Mouse (Mus musculus): ENCODE measurements around the gene Sppl3. TPM values are rescaled to one million over a fixed set of nuclear protein-coding genes. Genes with fewer than 3 reads are reported as not detected.
A peak's percentile ranks its signal among the peaks of the same experiment; 100 is the strongest.

The Sppl3 gene
- total RNA-seq, 2 experiments from 2014 or later, result 24.5 to 28.6 TPM

- intact Hi-C loops (cut with DNase I; ENCODE audit: low total_unique reads), result loop anchor here (5.0 to 10.0 kb wide), 2 partner anchors 95 to 243 kb away; no protein-coding TSS in a partner anchor
- DNase-seq, result no peak
These were observed 28.9 kb upstream of the Sppl3 start for GRCm38 (mm10) chr5:114982001-114982400.

DNA sequence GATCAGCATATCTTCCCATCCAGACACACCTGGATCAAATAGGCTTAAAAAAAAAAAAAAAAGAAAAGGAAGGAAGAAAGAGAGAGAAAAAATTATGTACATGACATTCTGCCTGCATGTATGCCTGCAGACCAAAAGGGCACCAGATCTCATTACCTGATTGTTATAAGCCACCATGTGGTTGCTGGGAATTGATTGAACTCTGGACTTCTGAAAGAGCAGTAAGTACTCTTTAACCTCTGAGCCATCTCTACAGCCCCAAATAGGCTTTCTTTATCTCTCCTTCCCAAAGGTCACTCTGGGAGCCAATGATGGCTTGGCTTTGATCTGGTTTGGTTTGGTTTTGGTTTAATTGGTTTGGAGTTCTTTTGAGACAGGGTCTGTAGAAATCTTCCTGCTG is 25.9 kb upstream of the Sppl3 start:
- intact Hi-C loops (cut with DNase I; ENCODE audit: low total_unique reads), result loop anchor here (10.0 kb wide), 1 partner anchor 240 kb away; no protein-coding TSS in a partner anchor
- DNase-seq, result no peak

DNA sequence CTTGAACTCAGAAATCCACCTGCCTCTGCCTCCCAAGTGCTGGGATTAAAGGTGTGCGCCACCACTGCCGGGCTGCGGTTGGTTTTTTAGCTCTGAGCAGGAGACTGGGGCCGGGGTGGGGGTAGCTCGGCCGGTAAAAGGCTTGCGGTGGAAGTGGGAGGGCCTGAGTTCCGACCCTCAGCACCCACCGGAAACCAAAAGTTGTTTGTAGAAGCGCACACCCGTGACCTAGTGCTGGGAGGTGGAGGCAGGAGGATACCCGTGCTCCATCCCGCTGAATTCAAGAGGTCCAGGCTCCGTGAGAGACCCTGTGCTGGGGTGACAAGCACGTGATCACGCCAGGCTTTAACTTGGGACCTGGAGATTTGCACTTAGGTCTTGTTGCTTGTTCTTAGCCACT is 14.5 kb upstream of the Sppl3 start:
- intact Hi-C loops (cut with DNase I; ENCODE audit: low total_unique reads), result no loop called here
- DNase-seq, result no peak

DNA sequence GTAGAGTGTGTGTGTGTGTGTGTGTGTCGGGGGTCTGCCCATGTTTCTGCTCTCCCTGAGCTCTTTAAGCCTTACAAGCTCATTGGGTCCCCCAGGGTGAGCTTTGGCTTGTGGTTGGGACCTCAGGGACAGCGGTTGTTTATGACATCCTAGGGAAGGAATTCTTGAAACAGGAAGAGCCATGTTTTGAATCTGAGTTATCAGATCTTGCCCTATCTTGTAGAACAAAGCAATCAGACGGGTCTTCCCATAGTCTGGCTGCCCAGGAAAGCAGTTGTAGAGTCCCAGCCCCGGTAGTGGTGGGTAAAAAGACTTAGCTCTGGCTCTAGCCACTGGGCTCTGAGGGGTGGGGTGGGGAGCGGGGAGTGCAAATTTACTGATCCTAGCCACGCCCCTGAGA is 13.6 kb upstream of the Sppl3 start:
- no peak for DNase-seq
- intact Hi-C loops (cut with DNase I; ENCODE audit: low total_unique reads), result no loop called here

DNA sequence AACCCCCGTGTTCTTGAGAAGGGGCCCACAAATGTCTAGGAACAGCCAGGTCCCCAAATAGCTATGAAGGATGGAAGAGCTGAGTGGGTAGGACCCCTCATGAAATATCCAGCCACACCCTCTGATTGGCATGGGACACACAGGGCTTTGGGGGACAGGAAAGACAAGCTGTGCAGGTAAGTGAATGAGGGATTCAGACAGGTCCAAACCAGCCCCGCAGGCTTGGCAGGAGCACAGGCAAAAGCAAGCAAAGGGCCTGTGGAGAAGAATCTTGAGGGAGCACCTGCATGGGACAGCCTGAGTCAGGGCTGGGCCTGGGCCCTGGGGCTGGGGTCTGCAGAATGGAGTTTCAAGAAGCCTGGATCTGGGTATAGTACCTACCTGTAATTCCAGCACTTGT is 10.4 kb upstream of the Sppl3 start:
- no peak for DNase-seq
- intact Hi-C loops (cut with DNase I; ENCODE audit: low total_unique reads), result no loop called here

DNA sequence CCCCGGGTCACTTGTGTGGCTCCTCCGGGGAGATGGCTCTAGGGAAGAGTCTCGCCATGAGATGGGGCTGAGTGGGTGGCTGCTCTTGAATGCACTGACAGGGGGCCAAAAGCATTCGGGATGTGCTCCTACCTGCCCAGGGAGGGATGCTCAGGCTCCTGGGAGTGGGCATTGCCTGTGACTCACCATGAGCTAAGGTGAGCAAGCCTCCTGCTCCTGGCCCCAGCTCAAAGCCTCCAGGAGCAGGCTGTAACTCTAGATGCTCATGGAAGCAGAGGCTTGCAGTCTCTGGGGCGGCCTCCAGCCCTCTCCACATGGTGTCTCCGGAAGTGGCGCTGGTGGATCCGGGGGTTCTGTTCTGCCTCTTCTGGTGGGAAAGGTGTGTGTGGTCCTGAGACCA is 9.5 kb upstream of the Sppl3 start:
- no peak for DNase-seq
- intact Hi-C loops (cut with DNase I; ENCODE audit: low total_unique reads), result no loop called here

- DNase-seq, result peak; percentile 30
- intact Hi-C loops (cut with DNase I; ENCODE audit: low total_unique reads), result no loop called here
These were observed 8.2 kb upstream of the Sppl3 start for GRCm38 (mm10) chr5:115002781-115003180.

GRCm38 (mm10) chr5:115003224-115003873 is 7.6 kb upstream of the Sppl3 start:
- intact Hi-C loops (cut with DNase I; ENCODE audit: low total_unique reads), result no loop called here
- no peak for DNase-seq

DNA sequence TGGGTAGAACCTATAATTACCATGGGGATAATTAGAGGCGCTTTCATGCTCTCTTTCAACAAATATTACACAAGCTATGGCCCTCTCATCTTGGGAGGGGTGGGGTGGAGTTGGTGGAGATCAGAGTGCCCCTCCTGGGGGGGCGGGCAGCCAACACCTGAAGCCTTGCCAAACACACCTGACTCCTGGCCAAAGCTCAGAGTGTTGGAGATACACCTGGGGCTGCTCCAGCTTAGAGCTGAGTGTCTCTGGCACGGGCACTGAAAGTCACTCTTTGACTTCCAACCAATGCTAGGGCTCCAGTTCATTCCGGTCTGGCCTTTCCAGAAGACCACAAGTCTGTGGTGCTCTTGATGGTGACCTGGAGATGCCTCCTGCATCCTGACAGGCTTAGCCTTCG is 3.2 kb upstream of the Sppl3 start:
- no peak for DNase-seq
- intact Hi-C loops (cut with DNase I; ENCODE audit: low total_unique reads), result no loop called here

DNA sequence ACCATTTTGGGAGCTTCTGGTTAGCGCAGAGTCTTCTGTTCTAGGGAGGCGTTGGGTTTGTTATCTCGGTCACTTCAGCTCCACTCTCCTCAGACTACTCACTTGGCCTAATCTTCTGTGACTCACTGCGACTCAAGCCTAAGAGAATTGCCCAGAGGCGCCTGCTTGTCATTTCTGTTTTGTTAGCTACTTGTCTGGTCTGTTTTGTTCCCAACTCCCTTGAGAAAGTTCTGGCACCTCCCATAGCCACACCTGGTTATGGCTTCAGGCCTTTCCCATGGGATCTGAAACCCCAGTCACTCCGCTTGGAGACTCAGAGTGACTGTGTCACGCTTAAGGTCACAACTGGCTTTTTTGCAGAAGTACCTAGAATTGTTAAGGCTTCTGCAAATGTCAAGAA is 2.6 kb upstream of the Sppl3 start:
- intact Hi-C loops (cut with DNase I; ENCODE audit: low total_unique reads), result no loop called here
- DNase-seq, result no peak

DNA sequence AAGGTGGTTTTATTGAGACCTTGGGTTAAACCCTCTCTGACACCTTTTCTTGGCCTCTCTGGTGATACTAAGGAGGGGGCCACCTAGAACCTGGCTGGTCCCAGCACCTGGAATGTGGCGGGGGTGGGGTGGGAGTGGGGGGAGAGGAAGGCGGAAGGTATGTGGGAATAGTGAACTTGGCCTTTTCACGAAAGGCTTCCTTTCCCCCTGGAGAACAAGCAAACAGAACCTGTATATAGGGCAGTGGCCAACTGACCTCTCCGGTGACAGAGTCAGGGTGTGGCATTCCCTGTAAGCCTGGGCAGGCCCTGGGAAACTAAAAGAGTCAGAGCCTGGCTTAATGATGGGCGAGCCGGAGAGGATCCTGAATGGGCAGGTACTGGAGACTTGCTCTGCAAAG is 1.8 kb upstream of the Sppl3 start:
- DNase-seq, result no peak
- intact Hi-C loops (cut with DNase I; ENCODE audit: low total_unique reads), result no loop called here

- intact Hi-C loops (cut with DNase I; ENCODE audit: low total_unique reads), result no loop called here
- DNase-seq, result no peak
These were observed 976 bp upstream of the Sppl3 start for GRCm38 (mm10) chr5:115009961-115010360.

GRCm38 (mm10) chr5:115011217-115011518 is 231 bp downstream of the Sppl3 start:
- intact Hi-C loops (cut with DNase I; ENCODE audit: low total_unique reads), result no loop called here
- no peak for DNase-seq

- intact Hi-C loops (cut with DNase I; ENCODE audit: low total_unique reads), result no loop called here
- DNase-seq, result peak; percentile 70
These were observed 753 bp downstream of the Sppl3 start for GRCm38 (mm10) chr5:115011519-115012261.

GRCm38 (mm10) chr5:115013436-115013835 is 2.5 kb downstream of the Sppl3 start:
- DNase-seq, result no peak
- intact Hi-C loops (cut with DNase I; ENCODE audit: low total_unique reads), result no loop called here

- intact Hi-C loops (cut with DNase I; ENCODE audit: low total_unique reads), result no loop called here
These were observed 3.6 kb downstream of the Sppl3 start for GRCm38 (mm10) chr5:115014570-115014969.

DNA sequence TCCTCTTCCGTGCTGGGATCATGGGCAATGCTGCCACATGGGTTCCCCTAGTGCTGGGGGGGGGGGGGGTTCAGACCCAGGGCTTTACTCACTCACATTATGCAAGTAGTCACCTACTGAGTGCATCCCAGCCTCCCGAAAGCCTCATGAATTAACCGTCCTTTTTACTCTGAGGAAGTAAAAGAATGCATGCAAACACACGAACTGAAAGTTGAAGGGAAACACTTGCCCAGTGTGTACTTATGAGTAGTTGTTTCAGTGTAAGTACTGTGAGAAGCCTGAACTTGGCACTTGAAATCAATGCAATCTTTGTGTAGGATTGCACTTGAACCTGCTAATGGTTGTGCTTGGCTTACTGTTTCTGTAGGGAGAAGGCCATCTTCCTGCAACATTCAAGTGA is 4.2 kb downstream of the Sppl3 start:
- no peak for DNase-seq
- intact Hi-C loops (cut with DNase I; ENCODE audit: low total_unique reads), result no loop called here

More at GRCm38 (mm10) chr5:115014570-115014969, 3.6 kb downstream of the Sppl3 start:
- no peak for DNase-seq

DNA sequence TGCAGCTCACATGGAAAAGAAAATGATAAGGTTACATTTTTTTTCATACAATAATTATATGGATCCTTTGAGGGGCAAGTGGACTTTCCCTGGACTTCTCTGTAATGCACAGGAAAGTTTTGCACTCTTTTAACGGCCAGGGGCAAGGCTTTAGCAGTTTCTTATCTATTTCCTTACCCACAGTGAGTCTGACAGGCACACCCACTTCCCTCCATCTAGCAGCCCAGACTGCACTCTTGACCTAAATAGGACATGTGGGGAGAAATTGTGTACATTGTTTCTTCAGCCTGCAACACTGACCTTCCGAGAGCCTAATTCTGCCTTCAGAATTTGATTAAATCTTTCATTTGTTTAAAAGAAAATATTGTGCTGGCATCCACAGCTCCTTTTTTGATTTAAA is 7.3 kb downstream of the Sppl3 start:
- intact Hi-C loops (cut with DNase I; ENCODE audit: low total_unique reads), result no loop called here
- no peak for DNase-seq

- intact Hi-C loops (cut with DNase I; ENCODE audit: low total_unique reads), result no loop called here
- DNase-seq, result no peak
These were observed 7.9 kb downstream of the Sppl3 start for GRCm38 (mm10) chr5:115018813-115019212.

DNA sequence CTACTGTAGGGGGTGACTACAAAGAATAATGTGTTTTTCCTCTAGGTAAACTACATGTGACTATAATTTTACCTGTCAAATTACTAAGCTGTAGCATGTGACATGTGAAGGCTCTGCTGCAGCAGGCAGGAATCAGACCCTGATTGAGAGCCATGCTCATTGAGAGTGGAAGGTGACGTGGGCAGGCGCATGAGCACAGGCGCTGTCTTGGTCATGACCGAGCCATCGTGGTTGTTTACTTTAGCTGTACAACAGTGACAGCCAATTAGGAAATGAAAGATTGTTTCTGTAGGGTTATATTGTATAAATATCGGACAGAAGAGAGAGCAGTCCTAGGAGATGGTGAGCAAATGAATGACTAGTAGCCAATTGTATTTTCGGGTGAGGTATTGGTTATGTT is 11.1 kb downstream of the Sppl3 start:
- intact Hi-C loops (cut with DNase I; ENCODE audit: low total_unique reads), result no loop called here

DNA sequence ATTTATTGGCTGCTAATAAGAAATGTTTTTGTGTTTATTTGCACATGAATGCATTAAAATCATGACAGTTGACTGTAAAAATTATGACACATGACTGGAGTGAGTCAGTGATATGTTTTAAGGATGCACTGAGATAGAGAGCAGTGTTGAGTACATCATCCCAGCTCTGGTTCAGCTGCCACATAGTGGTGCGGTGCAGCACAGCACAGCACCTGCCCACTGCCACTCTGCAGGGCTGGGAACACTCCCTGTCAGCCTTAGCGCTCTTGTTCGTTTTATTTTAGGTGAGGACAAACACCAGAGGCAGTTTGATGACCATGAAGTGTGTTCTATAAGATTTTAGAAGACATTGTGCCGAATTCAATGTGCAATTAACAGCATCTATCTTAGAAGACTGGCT is 15.2 kb downstream of the Sppl3 start:
- DNase-seq, result no peak
- intact Hi-C loops (cut with DNase I; ENCODE audit: low total_unique reads), result no loop called here

More for the DNA sequence above, 11.1 kb downstream of the Sppl3 start:
- no peak for DNase-seq

All from gastrocnemius, postnatal 14 days (tissue).